Comparison of ENCODE assay signal across 8 mouse cellular contexts in genomic region chr10:126905650-126906075, GRCm38 (mm10). TPM values are rescaled to one million over a fixed set of nuclear protein-coding genes. Genes with fewer than 3 reads are reported as not detected.
DNase-seq lines count a peak whose midpoint lies in the region; ATAC-seq and TF ChIP-seq lines count a peak whose summit lies in the region.

No protein-coding gene starts in this region.

- H3K4me3 ChIP-seq in gastrocnemius, adult 2 months: peak overlapping the region; percentile 70
- H3K4me3 ChIP-seq in hindbrain, postnatal 0 days (ENCODE audit: low read length): peak overlapping the region; percentile 43
- H3K4me3 ChIP-seq in left cerebral cortex, adult 2 months: peak overlapping the region; percentile 62

- peak; percentile 80 for ATAC-seq in common myeloid progenitor, adult 5-6 weeks (replicated peaks; ENCODE audit: low read depth, poor library complexity, severe bottlenecking)
- peak; percentile 89 for ATAC-seq in hindbrain, postnatal 0 days
- ATAC-seq in megakaryocyte, adult 5-6 weeks (ENCODE audit: poor library complexity, severe bottlenecking): peak; percentile 88

- no peaks in the 10 kb centered on the region for H3K36me3 ChIP-seq in hindbrain, postnatal 0 days (ENCODE audit: insufficient read depth, low read length)

- peak overlapping the region; percentile 68 for H3K4me2 ChIP-seq in hindbrain, postnatal 0 days (ENCODE audit: low read depth, low read length)

- peak overlapping the region; percentile 41; the same call in 1 of the 2 replicates for H3K9ac ChIP-seq in hindbrain, postnatal 0 days (replicated peaks; ENCODE audit: low read length)

- 2% methylated on average over 30 of the region's 30 CpGs for WGBS in hindbrain, postnatal 0 days

- intact Hi-C loops in gastrocnemius, adult 2 months (cut with DNase I): no loop called here
- intact Hi-C loops in left cerebral cortex, adult 2 months (cut with DNase I): no loop called here

- peak; percentile 97 for DNase-seq in ZHBTc4 (ENCODE audit: low read depth, low spot score)
- DNase-seq in gastrocnemius, adult 2 months: peak; percentile 96
- DNase-seq in hindbrain, postnatal 0 days (ENCODE audit: low spot score): peak; percentile 97
- DNase-seq in left cerebral cortex, adult 2 months (ENCODE audit: extremely low spot score in 1 of 2, low spot score in 2 of 2): peak; percentile 89 to 91
- DNase-seq in right cerebral cortex, adult 2 months (ENCODE audit: low spot score in 2 of 2): peak; percentile 92 to 94
- DNase-seq in urinary bladder, postnatal 14 days (ENCODE audit: low spot score): peak; percentile 96

- peak overlapping the region; percentile 90 for H3K27ac ChIP-seq in gastrocnemius, adult 2 months
- peak overlapping the region; percentile 88 for H3K27ac ChIP-seq in hindbrain, postnatal 0 days
- peak overlapping the region; percentile 70 for H3K27ac ChIP-seq in left cerebral cortex, adult 2 months

- peak; percentile 9; the same call in 1 of the 2 replicates for TF ChIP-seq CTCF in gastrocnemius, adult 2 months (IDR thresholded peaks at IDR 0.05)
- TF ChIP-seq CTCF in hindbrain, postnatal 0 days (IDR thresholded peaks at IDR 0.05; ENCODE audit: low read depth): peak; percentile 48; the same call in 1 of the 2 replicates
- no peak; the same call in none of the 2 replicates for TF ChIP-seq CTCF in left cerebral cortex, adult 2 months (IDR thresholded peaks at IDR 0.05)

- no peaks in the 10 kb centered on the region for H3K9me3 ChIP-seq in hindbrain, postnatal 0 days (ENCODE audit: low read length)

- H3K27me3 ChIP-seq in hindbrain, postnatal 0 days (ENCODE audit: insufficient read depth, low read length): no peaks in the 10 kb centered on the region

- H3K4me1 ChIP-seq in hindbrain, postnatal 0 days (ENCODE audit: insufficient read depth, low read length): no peaks in the 10 kb centered on the region

RNA-seq across cellular contexts. Expression of gene Atp23, which starts 4.5 kb away (rescaled TPM):
- total RNA-seq in common myeloid progenitor, adult 5-6 weeks (2017): 8.4 and 11.3 TPM in 2 replicates
- total RNA-seq in gastrocnemius, adult 2 months (2021): 1 to 10 TPM; 1.6 to 2.2 TPM
- total RNA-seq in hindbrain, postnatal 0 days (2014; rRNA removed): 12.5 and 14.3 TPM in 2 replicates
- polyA plus RNA-seq in hindbrain, postnatal 0 days (2015; fragmentation: Nextera tagmentation; extraction: Ambion mirVana): 19.1 and 20.2 TPM in 2 replicates
- total RNA-seq in left cerebral cortex, adult 2 months (2021): 10 to 100 TPM; 11.7 TPM
- total RNA-seq in megakaryocyte, adult 5-6 weeks (2015): 7.0 and 8.6 TPM in 2 replicates
- total RNA-seq in megakaryocyte, adult 5-6 weeks (2017): 3.5 and 5.1 TPM in 2 replicates

Comparison
In these comparisons a context has a peak if more than half of its experiments do, and no peak if none do; other contexts are left out.
1. Peak in every context shown above with its lines: DNase-seq, ATAC-seq, H3K4me3 ChIP-seq and H3K27ac ChIP-seq.